Mouse (Mus musculus) liver, embryonic 14 days (tissue): ENCODE data around the gene Abcb10. TPM values are rescaled to one million over a fixed set of nuclear protein-coding genes. Genes with fewer than 3 reads are reported as not detected.

ENCODE experiments used
- polyA plus RNA-seq: library from polyadenylated mRNA; depleted of rRNA; stranded (reverse); fragments of >200 nt; gene quantifications from 2 replicates; pipeline ENCODE4 v1.2.3, GENCODE M21; 2012; rRNA removed

Gene Abcb10
- 74.4 and 93.4 TPM in 2 replicates for polyA plus RNA-seq

GRCm38 (mm10) chr8:123982826-123983400, at the start of gene Abcb10:
Abcb10 (minus strand) TSS chr8:123983122.

DNA sequence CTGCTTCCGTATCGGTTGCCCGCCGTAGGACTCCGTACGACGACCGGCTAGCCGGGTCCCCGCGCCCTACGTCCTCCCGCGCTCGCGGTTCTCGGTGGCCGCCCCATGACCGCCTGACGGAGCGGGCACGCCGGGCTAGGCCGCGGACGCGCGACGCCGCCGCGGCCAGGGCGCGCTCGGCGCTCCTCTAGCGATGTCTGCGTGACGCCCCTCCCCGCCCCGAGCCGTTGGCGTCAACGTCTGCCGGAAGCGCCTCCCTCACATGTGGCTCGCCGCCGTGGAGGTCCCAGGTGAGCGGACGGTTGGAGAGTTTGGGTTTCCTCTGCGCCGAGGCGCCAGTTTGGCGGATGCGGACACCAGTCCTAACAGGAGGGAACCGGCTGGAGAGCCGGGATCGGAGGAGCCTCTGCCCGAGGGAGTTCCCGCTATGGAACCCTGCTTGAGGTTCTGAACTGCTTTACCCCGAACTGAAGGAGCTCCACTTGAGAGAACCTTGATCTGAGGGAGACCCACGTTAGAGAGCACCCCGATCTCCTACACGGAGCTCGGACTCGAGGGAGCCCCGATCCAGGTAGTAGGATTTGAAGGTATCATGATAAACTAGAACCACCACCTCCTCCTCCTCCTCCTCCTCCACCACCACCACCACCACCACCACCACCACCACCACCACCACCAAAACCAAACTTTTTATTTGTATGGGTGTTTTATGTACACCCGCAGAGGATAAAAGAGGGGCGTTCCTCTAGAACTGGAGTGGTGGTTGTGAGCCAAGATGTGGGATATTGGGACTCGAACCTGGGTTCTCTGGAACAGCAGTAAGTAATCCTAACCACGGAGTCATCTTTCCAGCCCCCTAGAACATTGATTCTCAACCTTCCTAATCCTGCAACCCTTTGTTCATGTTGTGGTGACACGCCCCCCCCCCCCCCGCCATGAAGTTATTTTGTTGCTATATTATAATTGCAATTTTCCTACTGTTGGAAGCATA, 38.6 kb upstream of the Abcb10 start, which contains the start of the genes Taf5l and Urb2:
TSS of gene Taf5l (minus strand) at position 161 of the 991 bp plus-strand sequence.
TSS of gene Urb2 (plus strand) at position 272 of the 991 bp plus-strand sequence.

GRCm38 (mm10) chr8:123948942-123949685, 33.8 kb downstream of the Abcb10 start, which contains the start of gene Nup133:
Nup133 (minus strand) TSS chr8:123949265.

Other genes with a start within 250 kb of the Abcb10 start
- gene Rab4a, start 177.1 kb downstream of the Abcb10 start, polyA plus RNA-seq, result 12.0 and 14.0 TPM in 2 replicates
- gene Ccsap, start 122.9 kb downstream of the Abcb10 start, polyA plus RNA-seq, result 4.0 and 4.4 TPM in 2 replicates
- 1.8 and 18.7 TPM in 2 replicates for gene Acta1, start 88.4 kb downstream of the Abcb10 start, polyA plus RNA-seq
- 14.2 and 18.4 TPM in 2 replicates for gene Nup133, start 33.9 kb downstream of the Abcb10 start, polyA plus RNA-seq
- gene Taf5l, start 38.3 kb upstream of the Abcb10 start, polyA plus RNA-seq, result 19.0 and 22.0 TPM in 2 replicates
- 4.7 and 5.5 TPM in 2 replicates for gene Urb2, start 38.4 kb upstream of the Abcb10 start, polyA plus RNA-seq
- gene Galnt2, start 248.3 kb upstream of the Abcb10 start, polyA plus RNA-seq, result 7.1 and 7.7 TPM in 2 replicates